Mouse (Mus musculus) embryo, embryonic 10 days (tissue): ENCODE results near the gene Gm15056.

Experiments used
- DNase-seq: peaks from one replicate; pipeline ENCODE4 v3.0.0-alpha.2; 2015; ENCODE audit warnings: low spot score

The Gm15056 gene

GRCm38 (mm10) chr8:20902527-20902926 is at the start of gene Gm15056:
TSS of gene Gm15056 (minus strand) at chr8:20902627.
- DNase-seq = no peak

GRCm38 (mm10) chr8:20944610-20945009 is 42.2 kb upstream of the Gm15056 start, which contains the start of gene AY761185:
TSS of gene AY761185 (minus strand) at chr8:20944710.
- no peak for DNase-seq

GRCm38 (mm10) chr8:20921971-20922370 is 19.5 kb upstream of the Gm15056 start, which contains the start of gene Gm6040:
TSS of gene Gm6040 (minus strand) at chr8:20922071.
- DNase-seq = no peak

GRCm38 (mm10) chr8:20912288-20912687 is 9.9 kb upstream of the Gm15056 start:
- DNase-seq = no peak

- DNase-seq = no peak
These were observed 5.8 kb upstream of the Gm15056 start for GRCm38 (mm10) chr8:20908256-20908655.

DNA sequence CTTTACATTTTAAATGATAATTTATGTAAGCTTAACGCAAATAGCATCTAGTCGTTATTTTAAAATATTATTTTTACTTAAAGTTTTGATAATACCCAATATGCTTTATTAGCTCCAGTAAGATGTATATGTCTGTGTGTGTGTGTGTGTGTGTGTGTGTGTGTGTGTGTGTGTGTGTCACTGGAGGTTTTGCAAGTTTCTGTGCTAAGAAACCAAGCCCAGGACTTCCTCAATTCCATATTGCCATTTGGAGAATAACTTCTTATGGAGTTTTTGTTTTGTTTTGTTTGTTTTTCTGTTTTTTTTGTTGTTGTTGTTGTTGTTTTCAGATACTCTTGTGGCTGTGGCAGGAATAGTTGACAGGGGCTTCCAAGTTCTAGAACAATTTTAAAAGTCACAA is 4.7 kb upstream of the Gm15056 start:
- DNase-seq = no peak

- DNase-seq = no peak
These were observed 10.1 kb downstream of the Gm15056 start, which contains the start of gene Defb33 for GRCm38 (mm10) chr8:20892369-20892768. TSS of gene Defb33 (plus strand) at chr8:20892669.

GRCm38 (mm10) chr8:20874608-20875007 is 27.8 kb downstream of the Gm15056 start:
- no peak for DNase-seq
